In genomic region chr3:26972105-26972504, GRCm38 (mm10) we compare ENCODE assay signal across 12 mouse cellular contexts.
DNase-seq lines count a peak whose midpoint lies in the region; ATAC-seq and TF ChIP-seq lines count a peak whose summit lies in the region.
"Had no signal": no experiment of that assay in that cellular context is flagged by ENCODE, and none has a peak within 500 bp of the region (broad histone marks: within the 10 kb centered on the region; RNA-seq: fewer than 3 reads in every experiment).

No protein-coding gene starts in this region.

- H3K27me3 ChIP-seq in embryonic facial prominence, embryonic 14.5 days (replicated peaks; ENCODE audit: control insufficient read depth, insufficient read depth, low read length), result no peaks in the 10 kb centered on the region
- H3K27me3 ChIP-seq in embryonic facial prominence, embryonic 10.5 days (replicated peaks; ENCODE audit: low read depth, poor library complexity, severe bottlenecking), result no peaks in the 10 kb centered on the region
- no peaks in the 10 kb centered on the region for H3K27me3 ChIP-seq in lung, embryonic 16.5 days (ENCODE audit: control insufficient read depth, insufficient read depth, low read depth, low read length)
- H3K27me3 ChIP-seq: neural tube, embryonic 13.5 days had no signal

- H3K9ac ChIP-seq in embryonic facial prominence, embryonic 14.5 days (ENCODE audit: low read depth, low read length), result no peak overlapping the region
- no peak overlapping the region for H3K9ac ChIP-seq in lung, embryonic 16.5 days (ENCODE audit: low read length)
- H3K9ac ChIP-seq: neural tube, embryonic 13.5 days had no signal

- TF ChIP-seq POLR2A in lung, adult 2 months (IDR thresholded peaks at IDR 0.05; ENCODE audit: borderline replicate concordance, extremely low read depth, low read depth, low read length), result no peak

- no peaks in the 10 kb centered on the region for H3K4me1 ChIP-seq in embryonic facial prominence, embryonic 14.5 days (ENCODE audit: control insufficient read depth, insufficient read depth, low read length)
- H3K4me1 ChIP-seq in embryonic facial prominence, embryonic 10.5 days, result peaks cover 4% of the 10 kb centered on the region; the same call in 1 of the 2 replicates
- no peaks in the 10 kb centered on the region for H3K4me1 ChIP-seq in lung, embryonic 16.5 days (replicated peaks; ENCODE audit: control insufficient read depth, insufficient read depth, low read length)
- no peaks in the 10 kb centered on the region for H3K4me1 ChIP-seq in lung, adult 2 months (ENCODE audit: control insufficient read depth, insufficient read depth, low read length)
- H3K4me1 ChIP-seq: heart, embryonic 10.5 days; neural tube, embryonic 13.5 days had no signal

- H3K9me3 ChIP-seq in embryonic facial prominence, embryonic 14.5 days (ENCODE audit: control insufficient read depth, low read length), result no peaks in the 10 kb centered on the region
- no peaks in the 10 kb centered on the region for H3K9me3 ChIP-seq in embryonic facial prominence, embryonic 10.5 days
- H3K9me3 ChIP-seq in lung, embryonic 16.5 days (ENCODE audit: control insufficient read depth, low read length), result no peaks in the 10 kb centered on the region
- H3K9me3 ChIP-seq: heart, embryonic 10.5 days; neural tube, embryonic 13.5 days had no signal

- H3K27ac ChIP-seq in embryonic facial prominence, embryonic 14.5 days (replicated peaks; ENCODE audit: low read depth, low read length), result no peak overlapping the region
- no peak overlapping the region for H3K27ac ChIP-seq in embryonic facial prominence, embryonic 10.5 days (replicated peaks)
- no peak overlapping the region for H3K27ac ChIP-seq in lung, embryonic 16.5 days (ENCODE audit: low read length)
- H3K27ac ChIP-seq: heart, embryonic 10.5 days; neural tube, embryonic 13.5 days had no signal

- no peak overlapping the region for H3K4me2 ChIP-seq in embryonic facial prominence, embryonic 14.5 days (ENCODE audit: low read depth, low read length)
- H3K4me2 ChIP-seq in lung, embryonic 16.5 days (ENCODE audit: low read depth, low read length), result no peak overlapping the region
- H3K4me2 ChIP-seq: neural tube, embryonic 13.5 days had no signal

- no peaks in the 10 kb centered on the region for H3K36me3 ChIP-seq in embryonic facial prominence, embryonic 14.5 days (ENCODE audit: control insufficient read depth, insufficient read depth, low read length)
- H3K36me3 ChIP-seq in embryonic facial prominence, embryonic 10.5 days (replicated peaks), result no peaks in the 10 kb centered on the region
- no peaks in the 10 kb centered on the region for H3K36me3 ChIP-seq in lung, embryonic 16.5 days (ENCODE audit: control insufficient read depth, insufficient read depth, low read length)
- H3K36me3 ChIP-seq: heart, embryonic 10.5 days; neural tube, embryonic 13.5 days had no signal

- ATAC-seq in embryonic facial prominence, embryonic 14.5 days (ENCODE audit: low read depth), result no peak
- peak; percentile 54; the same call in 1 of the 2 replicates for ATAC-seq in lung, embryonic 16.5 days (ENCODE audit: low read depth)
- ATAC-seq: CD4-positive, CD25-positive, alpha-beta regulatory T cell, adult 4 months had no signal

- TF ChIP-seq CTCF in lung, adult 2 months (IDR thresholded peaks at IDR 0.05; ENCODE audit: insufficient read depth, low read length), result no peak

- DNase-seq in embryonic facial prominence, embryonic 14.5 days (ENCODE audit: low spot score), result peak; percentile 57
- no peak for DNase-seq in embryonic facial prominence, embryonic 10.5 days (ENCODE audit: low spot score)
- DNase-seq in lung, adult 2 months, result no peak
- peak; percentile 40 to 52 for DNase-seq in adrenal gland, adult 18-20 months (ENCODE audit: low spot score in 2 of 2)
- peak; percentile 38 for DNase-seq in mesoderm, embryonic 11.5 days (ENCODE audit: low read depth, low spot score)
- no peak for DNase-seq in layer of hippocampus, adult 9-10 months (ENCODE audit: low spot score)
- DNase-seq in right cerebral cortex, postnatal 14 days, result no peak
- DNase-seq: thymus, postnatal 36 days had no signal

- no peak overlapping the region for H3K4me3 ChIP-seq in embryonic facial prominence, embryonic 14.5 days (ENCODE audit: low read depth, low read length)
- no peak overlapping the region for H3K4me3 ChIP-seq in embryonic facial prominence, embryonic 10.5 days
- H3K4me3 ChIP-seq in lung, embryonic 16.5 days (ENCODE audit: low read length), result no peak overlapping the region
- H3K4me3 ChIP-seq in lung, adult 2 months (replicated peaks; ENCODE audit: extremely low read depth, low read depth, low read length), result no peak overlapping the region
- H3K4me3 ChIP-seq: heart, embryonic 10.5 days; neural tube, embryonic 13.5 days had no signal

- WGBS in embryonic facial prominence, embryonic 14.5 days, result 0% methylated on average over 1 of the region's 1 CpGs
- 9% methylated on average over 1 of the region's 1 CpGs for WGBS in embryonic facial prominence, embryonic 10.5 days
- WGBS in lung, embryonic 16.5 days, result 0% methylated on average over 1 of the region's 1 CpGs
- WGBS in lung, adult 2 months, result 0% methylated on average over 1 of the region's 1 CpGs

Comparison
In these comparisons a context has a peak if more than half of its experiments do, and no peak if none do; other contexts are left out.
1. DNase-seq: peak in embryonic facial prominence, embryonic 14.5 days (single experiment), adrenal gland, adult 18-20 months (2 of 2) and mesoderm, embryonic 11.5 days (single experiment); none in embryonic facial prominence, embryonic 10.5 days (single experiment), lung, adult 2 months (single experiment), layer of hippocampus, adult 9-10 months (single experiment) and right cerebral cortex, postnatal 14 days (single experiment).